Mouse (Mus musculus) cerebellum, postnatal 10 days (tissue): ENCODE results near the gene Med31.
"Not testable (repeated sequence)": the region's sequence is repeated elsewhere in the genome, so short reads cannot be mapped to it uniquely, and the experiment has no call there.

Source experiments
- DNase-seq, 2 experiments: peaks; one replicate each; pipeline ENCODE4 v3.0.0; 2021; ENCODE audit warnings: mixed read lengths in 2 of 2

The Med31 gene

GRCm38 (mm10) chr11:72196506-72196905 lies 18.9 kb downstream of the Med31 start:
- no peak for DNase-seq

- no peak for DNase-seq
Measured at GRCm38 (mm10) chr11:72194259-72194658, 21.1 kb downstream of the Med31 start.

- DNase-seq = no peak
Measured at GRCm38 (mm10) chr11:72190857-72191256, 24.5 kb downstream of the Med31 start.

GRCm38 (mm10) chr11:72184252-72184651 lies 31.1 kb downstream of the Med31 start:
- DNase-seq = no peak

- DNase-seq = no peak
Measured at GRCm38 (mm10) chr11:72181136-72181535, 34.3 kb downstream of the Med31 start.

GRCm38 (mm10) chr11:72180556-72180955 lies 34.8 kb downstream of the Med31 start:
- DNase-seq = no peak

- no peak for DNase-seq
Measured at GRCm38 (mm10) chr11:72176553-72176952, 38.8 kb downstream of the Med31 start.

- DNase-seq = no peak
Measured at GRCm38 (mm10) chr11:72175966-72176365, 39.4 kb downstream of the Med31 start.

GRCm38 (mm10) chr11:72174721-72175120 lies 40.7 kb downstream of the Med31 start:
- no peak for DNase-seq

GRCm38 (mm10) chr11:72173506-72173905 lies 41.9 kb downstream of the Med31 start:
- no peak for DNase-seq

- DNase-seq = not testable (repeated sequence)
Measured at GRCm38 (mm10) chr11:72171906-72172305, 43.5 kb downstream of the Med31 start.

- DNase-seq = no peak
Measured at GRCm38 (mm10) chr11:72169871-72170270, 45.5 kb downstream of the Med31 start.

GRCm38 (mm10) chr11:72163198-72163597 lies 52.2 kb downstream of the Med31 start:
- DNase-seq = no peak
